Mouse (Mus musculus) CH12.LX (cell line): ENCODE measurements at regions not wholly inside any gene's neighbourhood (a gene's known extent, or its start where the extent isn't known, plus 50 kb on each side); places are given as distances from the start of the nearest gene placed in this dataset.

ENCODE experiments used
- DNase-seq: peaks from one replicate; pipeline ENCODE4 v3.0.0-alpha.2; 2013; ENCODE audit errors: extremely low read depth
- H3K27ac ChIP-seq: 2 replicates; pipeline ENCODE4 v1.5.1; 2012; ENCODE audit warnings: low read depth, mild to moderate bottlenecking, control low read depth, moderate library complexity; ENCODE audit not compliant: insufficient read depth
- H3K27me3 ChIP-seq: replicated peaks from 2 replicates; pipeline ENCODE3; 2012; ENCODE audit warnings: inconsistent platforms
- H3K36me3 ChIP-seq, 2 experiments: replicated peaks in 1 of 2; 2 replicates each; pipeline versions ENCODE3 to v1.6.1; 2012; ENCODE audit warnings: inconsistent platforms in 1 of 2, low read length in 1 of 2, mild to moderate bottlenecking in 1 of 2, mixed read lengths in 1 of 2, moderate library complexity in 1 of 2; ENCODE audit not compliant: control insufficient read depth in 1 of 2, insufficient read depth in 1 of 2
- H3K4me1 ChIP-seq, 2 experiments: 2 replicates each; pipeline ENCODE4 v1.6.1; 2012; ENCODE audit warnings: inconsistent platforms in 1 of 2, moderate library complexity in 1 of 2; ENCODE audit not compliant: insufficient read depth in 2 of 2, control insufficient read depth in 1 of 2
- H3K4me2 ChIP-seq: 2 replicates; pipeline ENCODE4 v1.6.1; 2012; ENCODE audit warnings: low read depth, mild to moderate bottlenecking, control low read depth; ENCODE audit not compliant: poor library complexity, insufficient read depth, severe bottlenecking
- H3K4me3 ChIP-seq, 3 experiments: fragments of 150-350 bp in 1 of 3; sonication (generic) in 1 of 3; replicated peaks in 1 of 3; 2 replicates each; pipeline versions ENCODE3 to v1.5.1; 2011 to 2012; ENCODE audit warnings: low read depth in 2 of 3, low read length in 2 of 3, mild to moderate bottlenecking in 2 of 3, moderate library complexity in 2 of 3, control low read depth in 1 of 3, improper control_type of control experiment in 1 of 3, inconsistent platforms in 1 of 3, mixed read lengths in 1 of 3; ENCODE audit not compliant: poor library complexity in 1 of 3
- H3K79me2 ChIP-seq: replicated peaks from 2 replicates; pipeline ENCODE4 v1.6.1; 2012; ENCODE audit warnings: mild to moderate bottlenecking, moderate library complexity; ENCODE audit not compliant: control insufficient read depth, poor library complexity, insufficient read depth, severe bottlenecking; ENCODE audit errors: extremely low read depth
- H3K9ac ChIP-seq: 2 replicates; pipeline ENCODE4 v1.6.1; 2012; ENCODE audit warnings: low read depth, mild to moderate bottlenecking, control low read depth, moderate library complexity; ENCODE audit not compliant: insufficient read depth
- H3K9me3 ChIP-seq: replicated peaks from 2 replicates; pipeline ENCODE3; 2012; ENCODE audit warnings: low read length, inconsistent platforms, mixed read lengths
- BHLHE40 ChIP-seq: IDR thresholded peaks from 2 replicates; pipeline ENCODE4 v1.6.1; 2011; ENCODE audit warnings: mild to moderate bottlenecking, low read depth, low read length, improper control_type of control experiment
- CTCF ChIP-seq, 2 experiments: IDR thresholded peaks in 1 of 2; conservative IDR thresholded peaks in 1 of 2; 2 replicates each; pipeline ENCODE4 v1.5.1; 2011 to 2012; ENCODE audit warnings: low read depth in 2 of 2, low read length in 2 of 2, improper control_type of control experiment in 1 of 2, inconsistent platforms in 1 of 2, mild to moderate bottlenecking in 1 of 2, moderate library complexity in 1 of 2
- E2F4 ChIP-seq: IDR thresholded peaks from 2 replicates; pipeline ENCODE4 v1.6.1; 2011; ENCODE audit warnings: low read depth, low read length, improper control_type of control experiment; ENCODE audit not compliant: insufficient replicate concordance
- EP300 ChIP-seq: IDR thresholded peaks from 2 replicates; pipeline ENCODE4 v1.6.1; 2011; ENCODE audit warnings: low read length, improper control_type of control experiment
- GABPA ChIP-seq: IDR thresholded peaks from 2 replicates; pipeline ENCODE4 v1.6.1; 2012; ENCODE audit warnings: low read depth, low read length, improper control_type of control experiment, inconsistent platforms; ENCODE audit not compliant: insufficient replicate concordance
- HCFC1 ChIP-seq: IDR thresholded peaks from 2 replicates; pipeline ENCODE4 v1.6.1; 2012; ENCODE audit warnings: low read depth, mild to moderate bottlenecking, inconsistent platforms, low read length, improper control_type of control experiment
- JUN ChIP-seq: IDR thresholded peaks from 2 replicates; pipeline ENCODE4 v1.6.1; 2011; ENCODE audit warnings: low read depth, mild to moderate bottlenecking, low read length, improper control_type of control experiment, moderate library complexity; ENCODE audit not compliant: insufficient read depth
- JUND ChIP-seq: conservative IDR thresholded peaks from 2 replicates; pipeline ENCODE4 v1.6.1; 2011; ENCODE audit warnings: low read depth, low read length, improper control_type of control experiment
- KAT2A ChIP-seq: IDR thresholded peaks from 2 replicates; pipeline ENCODE4 v1.6.1; 2012; ENCODE audit warnings: low read length, improper control_type of control experiment, inconsistent platforms; ENCODE audit not compliant: insufficient replicate concordance
- MAFK ChIP-seq: IDR thresholded peaks from 2 replicates; pipeline ENCODE4 v1.6.1; 2011; ENCODE audit warnings: low read length, improper control_type of control experiment; ENCODE audit not compliant: insufficient replicate concordance
- MAX ChIP-seq: IDR thresholded peaks from 2 replicates; pipeline ENCODE4 v1.6.1; 2011; ENCODE audit warnings: low read length, improper control_type of control experiment
- MXI1 ChIP-seq: IDR thresholded peaks from 2 replicates; pipeline ENCODE4 v1.6.1; 2011; ENCODE audit warnings: mild to moderate bottlenecking, low read depth, low read length, improper control_type of control experiment
- PAX5 ChIP-seq: IDR thresholded peaks from 2 replicates; pipeline ENCODE4 v1.6.1; 2012; ENCODE audit warnings: low read length, inconsistent platforms, mixed read lengths
- POLR2A ChIP-seq: IDR thresholded peaks from 2 replicates; pipeline ENCODE4 v1.6.1; 2011; ENCODE audit warnings: low read depth, mild to moderate bottlenecking, improper control_type of control experiment, low read length
- POLR2AphosphoS2 ChIP-seq: IDR thresholded peaks from 2 replicates; pipeline ENCODE4 v1.6.1; 2011; ENCODE audit warnings: low read depth, low read length, improper control_type of control experiment
- RCOR1 ChIP-seq: conservative IDR thresholded peaks from 2 replicates; pipeline ENCODE4 v1.6.1; 2012; ENCODE audit warnings: low read depth, mild to moderate bottlenecking, inconsistent platforms, low read length, improper control_type of control experiment
- SIN3A ChIP-seq: IDR thresholded peaks from 2 replicates; pipeline ENCODE4 v1.6.1; 2012; ENCODE audit warnings: low read length, improper control_type of control experiment, inconsistent platforms
- UBTF ChIP-seq: IDR thresholded peaks from 2 replicates; pipeline ENCODE4 v1.6.1; 2012; ENCODE audit warnings: low read depth, mild to moderate bottlenecking, inconsistent platforms, low read length, improper control_type of control experiment, moderate library complexity
- USF1 ChIP-seq: IDR thresholded peaks from 2 replicates; pipeline ENCODE4 v1.6.1; 2014; ENCODE audit warnings: low read depth, mild to moderate bottlenecking, inconsistent platforms, low read length, improper control_type of control experiment
- USF2 ChIP-seq: conservative IDR thresholded peaks from 2 replicates; pipeline ENCODE4 v1.6.1; 2011; ENCODE audit warnings: low read depth, low read length, improper control_type of control experiment
- ZC3H11A ChIP-seq: IDR thresholded peaks from 2 replicates; pipeline ENCODE4 v1.6.1; 2012; ENCODE audit warnings: low read depth, mild to moderate bottlenecking, inconsistent platforms, low read length, improper control_type of control experiment
- ZKSCAN1 ChIP-seq: IDR thresholded peaks from 2 replicates; pipeline ENCODE4 v1.6.1; 2012; ENCODE audit warnings: low read depth, inconsistent platforms, low read length, improper control_type of control experiment, borderline replicate concordance
- ZMIZ1 ChIP-seq: IDR thresholded peaks from 2 replicates; pipeline ENCODE4 v1.6.1; 2012; ENCODE audit warnings: low read depth, mild to moderate bottlenecking, inconsistent platforms, low read length, improper control_type of control experiment
- dilution Hi-C: fragments of 300-500 bp; cut with MboI; formaldehyde crosslinking; loops from 2 replicates; pipeline ENCODE4 v1.14.3; 2020; ENCODE audit warnings: low sequenced_read_pairs; ENCODE audit not compliant: extremely low pct_unique_long_range_greater_than_20kb, extremely low pct_ligation_motif_present
- in situ Hi-C: fragments of 300-500 bp; cut with MboI; formaldehyde crosslinking; loops from 3 replicates; pipeline ENCODE4 v1.14.3; 2019; ENCODE audit warnings: low sequenced_read_pairs, low pct_ligation_motif_present, low pct_unique_long_range_greater_than_20kb, mixed read lengths

- H3K4me2 ChIP-seq: no peak overlapping the region
- H3K9me3 ChIP-seq: peaks cover 59% of the 10 kb centered on the region
- dilution Hi-C loops (no loop called here), in situ Hi-C loops (no loop called here)
- no peaks in the 10 kb centered on the region for H3K79me2 ChIP-seq
- H3K27ac ChIP-seq: no peak overlapping the region
- no peak overlapping the region for H3K4me3 ChIP-seq
- no peaks in the 10 kb centered on the region for H3K27me3 ChIP-seq
- TF ChIP-seq EP300: no peak
- TF ChIP-seq HCFC1: no peak
- TF ChIP-seq CTCF (conservative IDR thresholded peaks at IDR 0.05 in 1 of 2, IDR thresholded peaks at IDR 0.05 in 1 of 2; ENCODE audit: low read depth in 2 of 2, low read length in 2 of 2): no peak
- no peak for TF ChIP-seq MXI1
- TF ChIP-seq USF1: no peak
- no peak for TF ChIP-seq JUN
- no peak for TF ChIP-seq ZC3H11A
- no peak for TF ChIP-seq JUND
- no peak for TF ChIP-seq GABPA
- TF ChIP-seq POLR2AphosphoS2: no peak
- no peak for TF ChIP-seq ZMIZ1
- no peak for TF ChIP-seq SIN3A
- no peak for TF ChIP-seq MAFK
- no peak for TF ChIP-seq POLR2A
- no peak for TF ChIP-seq BHLHE40
- no peaks in the 10 kb centered on the region for H3K36me3 ChIP-seq
- DNase-seq: no peak
- no peaks in the 10 kb centered on the region for H3K4me1 ChIP-seq
- no peak overlapping the region for H3K9ac ChIP-seq
Observed at GRCm38 (mm10) chr15:93027185-93027584, 247.8 kb downstream of the Gxylt1 start.

GRCm38 (mm10) chr15:93026456-93027078 is 248.4 kb downstream of the Gxylt1 start:
- Histone ChIP-seq H3K4me1 (no peaks in the 10 kb centered on the region), H3K4me2 (no peak overlapping the region), H3K9ac (no peak overlapping the region), H3K36me3 (no peaks in the 10 kb centered on the region), H3K27ac (no peak overlapping the region), H3K9me3 (peaks cover 62% of the 10 kb centered on the region), H3K27me3 (no peaks in the 10 kb centered on the region), H3K79me2 (no peaks in the 10 kb centered on the region), H3K4me3 (no peak overlapping the region)
- in situ Hi-C loops (no loop called here), dilution Hi-C loops (no loop called here)
- no peak for TF ChIP-seq ZMIZ1
- no peak for TF ChIP-seq POLR2A
- no peak for TF ChIP-seq MAX
- no peak for TF ChIP-seq USF2
- TF ChIP-seq JUN: no peak
- no peak for TF ChIP-seq KAT2A
- no peak for TF ChIP-seq BHLHE40
- TF ChIP-seq UBTF: no peak
- no peak for TF ChIP-seq RCOR1
- no peak for TF ChIP-seq E2F4
- TF ChIP-seq ZKSCAN1: no peak
- no peak for TF ChIP-seq CTCF (conservative IDR thresholded peaks at IDR 0.05 in 1 of 2, IDR thresholded peaks at IDR 0.05 in 1 of 2; ENCODE audit: low read depth in 2 of 2, low read length in 2 of 2)
- TF ChIP-seq PAX5: no peak
- no peak for TF ChIP-seq EP300
- TF ChIP-seq GABPA: no peak
- DNase-seq: no peak
